Mouse (Mus musculus): Measurements from ENCODE around the gene Dvl2.
"Not testable (repeated sequence)": the region's sequence is repeated elsewhere in the genome, so short reads cannot be mapped to it uniquely, and the experiment has no call there.

Gene Dvl2

GRCm38 (mm10) chr11:70010033-70010432, 9.6 kb downstream of the Dvl2 start:
- no peak for DNase-seq (ENCODE audit: low spot score in 2 of 2)

- DNase-seq (ENCODE audit: low spot score in 2 of 2): no peak
Observed at GRCm38 (mm10) chr11:70010548-70010947, 10.2 kb downstream of the Dvl2 start.

GRCm38 (mm10) chr11:70010961-70011360, 10.6 kb downstream of the Dvl2 start:
- no peak for DNase-seq (ENCODE audit: low spot score in 2 of 2)

GRCm38 (mm10) chr11:70012931-70013330, 12.5 kb downstream of the Dvl2 start:
- DNase-seq (ENCODE audit: low spot score in 2 of 2): no peak

- no peak for DNase-seq (ENCODE audit: low spot score in 2 of 2)
Observed at GRCm38 (mm10) chr11:70013408-70013807, 13.0 kb downstream of the Dvl2 start.

- no peak for DNase-seq (ENCODE audit: low spot score in 2 of 2)
Observed at GRCm38 (mm10) chr11:70014051-70014450, 13.7 kb downstream of the Dvl2 start.

GRCm38 (mm10) chr11:70014880-70015558, 14.6 kb downstream of the Dvl2 start, which contains the start of gene Acadvl:
Gene Acadvl (minus strand): TSS chr11:70015411.
- peak; percentile 69 to 76 for DNase-seq (ENCODE audit: low spot score in 2 of 2)

- DNase-seq (ENCODE audit: low spot score in 2 of 2): no peak
Observed at GRCm38 (mm10) chr11:70015677-70016076, 15.3 kb downstream of the Dvl2 start.

GRCm38 (mm10) chr11:70016177-70016576, 15.8 kb downstream of the Dvl2 start:
- DNase-seq (ENCODE audit: low spot score in 2 of 2): not testable (repeated sequence)

- no peak for DNase-seq (ENCODE audit: low spot score in 2 of 2)
Observed at GRCm38 (mm10) chr11:70016669-70017068, 16.3 kb downstream of the Dvl2 start, which contains the start of gene Dlg4. Gene Dlg4 (plus strand): TSS chr11:70016942.

GRCm38 (mm10) chr11:70017199-70017767, 16.9 kb downstream of the Dvl2 start:
- no peak for DNase-seq (ENCODE audit: low spot score in 2 of 2)

GRCm38 (mm10) chr11:70018131-70018990, 18.0 kb downstream of the Dvl2 start:
- DNase-seq (ENCODE audit: low spot score in 2 of 2): no peak

GRCm38 (mm10) chr11:70019495-70020021, 19.2 kb downstream of the Dvl2 start:
- no peak for DNase-seq (ENCODE audit: low spot score in 2 of 2)

GRCm38 (mm10) chr11:70020022-70020631, 19.7 kb downstream of the Dvl2 start:
- DNase-seq (ENCODE audit: low spot score in 2 of 2): no peak

GRCm38 (mm10) chr11:70020731-70021263, 20.4 kb downstream of the Dvl2 start:
- peak; percentile 31 to 52 for DNase-seq (ENCODE audit: low spot score in 2 of 2)

GRCm38 (mm10) chr11:70021264-70022132, 21.1 kb downstream of the Dvl2 start:
- DNase-seq (ENCODE audit: low spot score in 2 of 2): peak; percentile 86 to 91

GRCm38 (mm10) chr11:70023481-70024150, 23.2 kb downstream of the Dvl2 start:
- no peak for DNase-seq (ENCODE audit: low spot score in 2 of 2)

- no peak for DNase-seq (ENCODE audit: low spot score in 2 of 2)
Observed at GRCm38 (mm10) chr11:70024151-70024514, 23.7 kb downstream of the Dvl2 start.

- no peak for DNase-seq (ENCODE audit: low spot score in 2 of 2)
Observed at GRCm38 (mm10) chr11:70026689-70027088, 26.3 kb downstream of the Dvl2 start.

- DNase-seq (ENCODE audit: low spot score in 2 of 2): no peak
Observed at GRCm38 (mm10) chr11:70027397-70027796, 27.0 kb downstream of the Dvl2 start.
